Mouse (Mus musculus) ES-Bruce4 (cell line): ENCODE data around the gene Ccnb3.

ENCODE experiments used
- CTCF ChIP-seq: IDR thresholded peaks from one replicate; pipeline ENCODE4 v1.8.1; 2011; ENCODE audit warnings: low read depth, low read length
- POLR2A ChIP-seq: IDR thresholded peaks from one replicate; pipeline ENCODE4 v1.8.1; 2011; ENCODE audit warnings: low read length; ENCODE audit not compliant: insufficient read depth

GRCm38 (mm10) chrX:7068002-7068401 lies 26.6 kb upstream of the Ccnb3 start:
- TF ChIP-seq CTCF = no peak
- no peak for TF ChIP-seq POLR2A
